Mouse (Mus musculus) embryonic facial prominence, embryonic 15.5 days (tissue): Measurements from ENCODE around the gene Defb39. TPM values are rescaled to one million over a fixed set of nuclear protein-coding genes. Genes with fewer than 3 reads are reported as not detected.

Experiments
- ATAC-seq: fragments of 200-750 bp; cut with Nextera tagmentation; 2 replicates; pipeline ENCODE4 v1.8.0; 2017; ENCODE audit warnings: low read depth, moderate TSS enrichment; ENCODE audit not compliant: insufficient number of reproducible peaks, low FRiP score, low TSS enrichment
- H3K27ac ChIP-seq: fragments of 300-500 bp; sonication (generic); replicated peaks from 2 replicates; pipeline ENCODE4 v1.5.1; 2015; ENCODE audit warnings: mild to moderate bottlenecking, inconsistent platforms
- H3K27me3 ChIP-seq: fragments of 300-500 bp; sonication (generic); 2 replicates; pipeline ENCODE4 v1.6.1; 2015; ENCODE audit warnings: inconsistent platforms
- H3K36me3 ChIP-seq: fragments of 300-500 bp; sonication (generic); 2 replicates; pipeline ENCODE4 v1.6.1; 2015; ENCODE audit warnings: mild to moderate bottlenecking, inconsistent platforms
- H3K4me1 ChIP-seq: fragments of 300-500 bp; sonication (generic); 2 replicates; pipeline ENCODE4 v1.6.1; 2015; ENCODE audit warnings: inconsistent platforms
- H3K4me2 ChIP-seq: fragments of 300-500 bp; sonication (generic); replicated peaks from 2 replicates; pipeline ENCODE4 v1.6.1; 2015; ENCODE audit warnings: mild to moderate bottlenecking, inconsistent platforms
- H3K4me3 ChIP-seq: fragments of 300-500 bp; sonication (generic); replicated peaks from 2 replicates; pipeline ENCODE4 v1.5.1; 2015; ENCODE audit warnings: mild to moderate bottlenecking, inconsistent platforms
- H3K9ac ChIP-seq: fragments of 300-500 bp; sonication (generic); 2 replicates; pipeline ENCODE4 v1.6.1; 2015; ENCODE audit warnings: inconsistent platforms
- H3K9me3 ChIP-seq: fragments of 300-500 bp; sonication (generic); replicated peaks from 2 replicates; pipeline ENCODE4 v1.6.1; 2016; ENCODE audit warnings: inconsistent platforms
- WGBS: fragments of 180-500 bp; shearing (Covaris S2); methylation state at CpG from one replicate; pipeline ENCODE4 v1.1.7; 2015; 5-methylcytosine and 5-hydroxymethylcytosine counted together
- polyA plus RNA-seq: library from polyadenylated mRNA; unstranded; fragments of >200 nt; fragmentation: Nextera tagmentation; extraction: Ambion mirVana; gene quantifications from 2 replicates; pipeline ENCODE4 v1.2.1, GENCODE M21; 2015

Gene Defb39
- not detected in 2 replicates for polyA plus RNA-seq

DNA sequence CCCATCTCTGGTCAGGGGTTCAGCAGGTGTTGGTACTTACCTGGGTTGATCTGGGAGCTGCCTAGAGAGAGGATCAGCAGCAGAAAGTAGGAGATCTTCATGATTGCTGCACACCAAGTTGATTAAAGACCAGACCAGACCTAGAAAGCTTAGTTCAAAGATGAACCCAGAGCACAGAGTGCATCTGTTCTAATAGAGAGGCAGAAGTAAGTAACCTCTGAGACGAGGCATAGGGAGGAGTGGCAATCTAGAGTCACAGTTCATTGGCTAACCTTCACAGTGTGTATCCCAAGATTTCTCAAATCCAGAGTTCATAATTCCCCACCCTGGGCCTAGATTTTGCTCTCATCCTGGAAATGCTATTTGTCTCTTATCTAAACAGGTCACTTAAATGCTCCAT is at the start of gene Defb39:
Gene Defb39, minus strand, starts transcription at position 101 of the 400 bp plus-strand sequence.
- no peak for ATAC-seq
- no peak within 1 kb of the TSS for H3K4me3 ChIP-seq
- H3K27me3 ChIP-seq: no peaks in the 10 kb centered on the region
- no peak within 1 kb of the TSS for H3K4me2 ChIP-seq
- H3K27ac ChIP-seq: no peak within 1 kb of the TSS
- 78% methylated on average over 1 of the region's 1 CpGs for WGBS
- no peaks in the 10 kb centered on the region for H3K9me3 ChIP-seq
- no peak within 1 kb of the TSS for H3K9ac ChIP-seq
- no peaks in the 10 kb centered on the region for H3K36me3 ChIP-seq
- no peaks in the 10 kb centered on the region for H3K4me1 ChIP-seq

DNA sequence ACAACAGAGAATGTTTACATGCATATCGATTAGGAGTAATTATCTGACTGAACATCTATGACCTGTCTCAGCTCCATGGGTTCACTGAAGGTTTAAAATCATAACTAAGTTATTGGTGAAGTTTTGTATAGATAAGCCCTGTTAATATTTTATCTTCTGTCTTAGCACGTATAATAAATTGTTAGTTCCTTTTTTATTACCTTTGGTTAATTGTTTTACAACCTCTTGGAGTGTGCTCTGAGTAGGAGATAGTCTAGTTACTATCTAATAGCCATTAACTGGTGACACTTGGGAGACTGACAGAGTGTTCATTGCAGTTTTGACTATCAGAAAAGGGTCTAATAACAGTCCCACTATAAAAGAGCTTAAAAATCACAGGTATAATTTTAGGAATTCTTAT is 1.4 kb upstream of the Defb39 start:
- no peak for ATAC-seq
- no peaks in the 10 kb centered on the region for H3K9me3 ChIP-seq

DNA sequence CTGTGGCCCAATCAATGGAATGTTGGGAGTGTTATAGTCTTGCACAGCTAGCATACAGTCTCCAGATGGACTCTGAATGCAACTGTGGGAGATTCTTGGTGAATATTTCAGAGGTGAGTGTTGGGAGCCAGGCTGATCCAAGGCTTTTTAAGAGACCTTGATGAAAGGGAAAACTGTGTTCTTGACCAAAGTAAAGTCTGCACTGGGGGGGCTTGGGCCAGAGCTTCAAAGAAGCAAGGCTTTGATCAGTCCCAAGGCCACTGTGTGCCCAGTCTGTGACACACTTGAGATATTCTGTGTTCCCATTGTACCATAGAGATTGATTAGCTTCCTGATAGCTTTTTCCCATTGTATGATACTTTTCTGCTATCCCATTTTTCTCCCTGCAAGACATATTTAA is 1.7 kb downstream of the Defb39 start:
- no peak overlapping the region for H3K27ac ChIP-seq
- no peak for ATAC-seq
- no peaks in the 10 kb centered on the region for H3K36me3 ChIP-seq
- no peak overlapping the region for H3K9ac ChIP-seq
- H3K4me1 ChIP-seq: no peaks in the 10 kb centered on the region
- no peak overlapping the region for H3K4me2 ChIP-seq
- no peaks in the 10 kb centered on the region for H3K9me3 ChIP-seq
- no peaks in the 10 kb centered on the region for H3K27me3 ChIP-seq
- H3K4me3 ChIP-seq: no peak overlapping the region

More for the DNA sequence above, 1.4 kb upstream of the Defb39 start:
- Histone ChIP-seq H3K4me1 (no peaks in the 10 kb centered on the region), H3K27me3 (no peaks in the 10 kb centered on the region), H3K9ac (no peak overlapping the region), H3K27ac (no peak overlapping the region), H3K36me3 (no peaks in the 10 kb centered on the region), H3K4me2 (no peak overlapping the region), H3K4me3 (no peak overlapping the region)
- 73% methylated on average over 2 of the region's 2 CpGs for WGBS

DNA sequence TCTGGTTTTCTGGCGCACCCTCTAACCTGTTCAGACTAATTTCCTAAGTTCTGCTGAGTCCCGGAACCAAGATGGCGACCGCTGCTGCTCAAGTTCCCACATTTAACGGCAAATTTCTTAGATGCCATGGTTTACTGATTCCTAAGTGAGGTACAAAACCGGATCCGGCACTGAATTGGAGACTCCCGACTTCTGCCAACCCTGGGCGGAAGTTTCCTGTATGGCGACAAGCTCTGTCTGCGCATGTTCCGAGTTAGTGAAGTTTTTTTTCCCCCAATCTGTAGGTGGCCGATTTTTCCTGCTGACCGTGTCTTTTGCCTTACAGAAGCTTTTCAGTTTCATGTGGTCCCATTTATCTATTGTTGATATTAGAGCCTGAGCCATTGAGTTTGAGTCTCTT is 19.4 kb downstream of the Defb39 start:
- H3K27ac ChIP-seq: no peak overlapping the region
- no peaks in the 10 kb centered on the region for H3K9me3 ChIP-seq
- ATAC-seq: no peak
- no peaks in the 10 kb centered on the region for H3K36me3 ChIP-seq
- no peak overlapping the region for H3K4me2 ChIP-seq
- no peak overlapping the region for H3K9ac ChIP-seq
- no peak overlapping the region for H3K4me3 ChIP-seq
- 93% methylated on average over 14 of the region's 14 CpGs for WGBS
- no peaks in the 10 kb centered on the region for H3K4me1 ChIP-seq
- no peaks in the 10 kb centered on the region for H3K27me3 ChIP-seq

DNA sequence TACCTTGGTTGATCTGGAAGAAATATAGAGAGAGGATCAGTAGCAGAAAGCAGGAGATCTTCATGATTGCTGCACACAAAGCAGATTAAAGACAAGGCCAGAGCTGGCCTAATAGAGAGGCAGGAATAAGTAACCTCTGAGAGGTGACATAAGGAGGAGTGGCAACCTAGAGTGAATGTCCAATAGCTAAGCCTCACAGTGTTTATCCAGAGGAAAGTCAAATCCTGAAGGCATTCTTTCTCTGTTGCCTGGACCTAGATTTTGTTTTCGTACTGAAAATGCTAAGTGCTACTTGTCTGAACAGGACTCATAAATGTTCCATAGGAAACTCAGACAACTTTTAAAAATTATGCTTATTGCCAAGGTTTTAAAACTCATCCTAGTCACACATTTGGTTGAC is 38.1 kb downstream of the Defb39 start, which contains the start of gene Defb38:
Gene Defb38, minus strand, starts transcription at position 101 of the 400 bp plus-strand sequence.
- Histone ChIP-seq H3K36me3 (no peaks in the 10 kb centered on the region), H3K4me1 (no peaks in the 10 kb centered on the region), H3K4me3 (no peak within 1 kb of the TSS), H3K4me2 (no peak within 1 kb of the TSS), H3K27me3 (no peaks in the 10 kb centered on the region), H3K9me3 (no peaks in the 10 kb centered on the region), H3K9ac (no peak within 1 kb of the TSS), H3K27ac (no peak within 1 kb of the TSS)
- ATAC-seq: no peak
- 68% methylated on average over 1 of the region's 1 CpGs for WGBS

Other genes starting within 250 kb of the Defb39 start
- not detected in 2 replicates for gene Defb40, start 86.6 kb downstream of the Defb39 start, polyA plus RNA-seq
- gene Defb37, start 73.8 kb downstream of the Defb39 start, polyA plus RNA-seq: not detected in 2 replicates
- gene Defb38, start 38.2 kb downstream of the Defb39 start, polyA plus RNA-seq: not detected in 2 replicates
- not detected in 2 replicates for gene Defb12, start 50.0 kb upstream of the Defb39 start, polyA plus RNA-seq
- not detected in 2 replicates for gene Defb34, start 58.9 kb upstream of the Defb39 start, polyA plus RNA-seq
- not detected in 2 replicates for gene Gm45826, start 76.0 kb upstream of the Defb39 start, polyA plus RNA-seq
- 6.1 TPM in 1 of 2 replicates, not detected in the other for gene Defb14, start 129.5 kb upstream of the Defb39 start, polyA plus RNA-seq
- gene Defb4, start 133.9 kb upstream of the Defb39 start, polyA plus RNA-seq: 3.0 and 12.3 TPM in 2 replicates
- gene Defb6, start 160.7 kb upstream of the Defb39 start, polyA plus RNA-seq: not detected in 2 replicates
- gene Defb46, start 175.1 kb upstream of the Defb39 start, polyA plus RNA-seq: not detected in 2 replicates
- not detected in 2 replicates for gene Defb5, start 182.8 kb upstream of the Defb39 start, polyA plus RNA-seq
- not detected in 2 replicates for gene Defb3, start 228.6 kb upstream of the Defb39 start, polyA plus RNA-seq